Mouse (Mus musculus) cortical plate, adult 2 months (tissue): Measurements from ENCODE around the gene Ist1. TPM values are rescaled to one million over a fixed set of nuclear protein-coding genes. Genes with fewer than 3 reads are reported as not detected.

Experiments
- H3K27ac ChIP-seq: fragments of 200-500 bp; 2 replicates; pipeline ENCODE4 v1.5.1; 2012; ENCODE audit warnings: low read length, control low read depth, inconsistent platforms; ENCODE audit not compliant: insufficient read depth
- H3K4me1 ChIP-seq: fragments of 200-500 bp; 2 replicates; pipeline ENCODE4 v1.6.1; 2011; ENCODE audit warnings: low read length; ENCODE audit not compliant: control insufficient read depth, insufficient read depth
- H3K4me3 ChIP-seq: fragments of 200-500 bp; 2 replicates; pipeline ENCODE4 v1.5.1; 2011; ENCODE audit warnings: mild to moderate bottlenecking, low read length, control low read depth; ENCODE audit not compliant: insufficient read depth
- CTCF ChIP-seq: fragments of 200-500 bp; IDR thresholded peaks from 2 replicates; pipeline ENCODE4 v1.5.1; 2011; ENCODE audit warnings: mild to moderate bottlenecking, control low read depth, low read length; ENCODE audit not compliant: insufficient read depth; ENCODE audit errors: extremely low read depth
- POLR2A ChIP-seq: fragments of 200-500 bp; IDR thresholded peaks from 2 replicates; pipeline ENCODE4 v1.6.1; 2011; ENCODE audit warnings: mild to moderate bottlenecking, low read length, control low read depth; ENCODE audit not compliant: insufficient read depth; ENCODE audit errors: extremely low read depth
- polyA plus RNA-seq: library from polyadenylated mRNA; depleted of rRNA; stranded (reverse); fragments of >200 nt; gene quantifications from 2 replicates; pipeline ENCODE4 v1.2.3, GENCODE M21; 2012; rRNA removed

Ist1 gene
- polyA plus RNA-seq, 1 experiment = 88.9 TPM

DNA sequence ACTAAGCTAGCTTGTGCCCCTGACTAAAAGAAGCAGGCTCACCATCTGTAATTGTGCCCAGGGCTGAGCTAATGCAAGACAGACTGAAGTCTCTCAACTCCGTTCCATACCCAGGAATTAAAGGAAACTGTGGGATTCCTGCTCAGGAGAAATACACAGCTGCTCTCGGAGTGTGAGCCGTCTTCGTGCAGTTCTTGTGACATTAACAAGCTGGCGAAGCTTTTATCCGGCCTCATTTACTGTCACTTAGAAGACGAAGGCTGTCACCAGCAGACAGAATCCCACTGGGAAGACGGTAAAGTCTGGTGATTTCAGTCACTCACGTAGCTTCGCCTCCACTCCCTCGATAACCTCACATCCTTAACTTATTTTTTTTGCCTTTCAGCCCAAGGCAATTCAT, 45.7 kb downstream of the Ist1 start:
- Histone ChIP-seq H3K4me3 (no peak overlapping the region), H3K4me1 (no peaks in the 10 kb centered on the region), H3K27ac (no peak overlapping the region)
- TF ChIP-seq POLR2A (no peak), CTCF (no peak)

GRCm38 (mm10) chr8:109641236-109641635, 51.8 kb downstream of the Ist1 start:
- TF ChIP-seq POLR2A (no peak), CTCF (no peak)
- Histone ChIP-seq H3K4me1 (no peaks in the 10 kb centered on the region), H3K4me3 (no peak overlapping the region), H3K27ac (no peak overlapping the region)

- TF ChIP-seq CTCF (no peak), POLR2A (no peak)
- Histone ChIP-seq H3K4me3 (no peak overlapping the region), H3K27ac (no peak overlapping the region), H3K4me1 (no peaks in the 10 kb centered on the region)
These were observed 52.6 kb downstream of the Ist1 start for GRCm38 (mm10) chr8:109640410-109640809.

DNA sequence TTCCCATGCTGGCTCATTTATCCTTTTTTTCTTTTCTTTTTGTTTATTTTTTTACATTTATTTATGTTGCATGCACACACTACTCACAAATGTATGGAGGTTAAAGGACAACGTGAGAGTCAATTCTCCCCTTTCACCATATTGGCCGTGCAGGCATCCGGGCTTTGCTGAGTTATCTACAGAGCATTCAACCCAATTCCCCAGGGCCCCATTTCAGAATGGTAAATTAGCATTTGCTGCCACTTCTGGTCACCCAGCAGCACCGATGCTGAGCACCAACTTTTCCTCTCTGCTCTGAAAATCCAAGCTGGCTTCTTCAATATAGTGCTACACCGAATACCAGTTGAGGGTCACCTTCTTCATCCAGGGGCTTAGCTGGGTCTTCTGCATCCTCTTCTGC, 54.2 kb downstream of the Ist1 start:
- Histone ChIP-seq H3K4me3 (no peak overlapping the region), H3K27ac (no peak overlapping the region), H3K4me1 (no peaks in the 10 kb centered on the region)
- TF ChIP-seq POLR2A = no peak
- TF ChIP-seq CTCF = no peak

GRCm38 (mm10) chr8:109635146-109635545, 57.9 kb downstream of the Ist1 start:
- no peak overlapping the region for H3K4me3 ChIP-seq
- TF ChIP-seq CTCF (no peak), POLR2A (no peak)
- H3K4me1 ChIP-seq = no peaks in the 10 kb centered on the region
- H3K27ac ChIP-seq = no peak overlapping the region

- Histone ChIP-seq H3K27ac (no peak overlapping the region), H3K4me3 (no peak overlapping the region), H3K4me1 (peaks cover 3% of the 10 kb centered on the region; the same call in 1 of the 2 replicates)
- TF ChIP-seq CTCF = no peak
- no peak for TF ChIP-seq POLR2A
These were observed 60.6 kb downstream of the Ist1 start for GRCm38 (mm10) chr8:109632498-109632897.

DNA sequence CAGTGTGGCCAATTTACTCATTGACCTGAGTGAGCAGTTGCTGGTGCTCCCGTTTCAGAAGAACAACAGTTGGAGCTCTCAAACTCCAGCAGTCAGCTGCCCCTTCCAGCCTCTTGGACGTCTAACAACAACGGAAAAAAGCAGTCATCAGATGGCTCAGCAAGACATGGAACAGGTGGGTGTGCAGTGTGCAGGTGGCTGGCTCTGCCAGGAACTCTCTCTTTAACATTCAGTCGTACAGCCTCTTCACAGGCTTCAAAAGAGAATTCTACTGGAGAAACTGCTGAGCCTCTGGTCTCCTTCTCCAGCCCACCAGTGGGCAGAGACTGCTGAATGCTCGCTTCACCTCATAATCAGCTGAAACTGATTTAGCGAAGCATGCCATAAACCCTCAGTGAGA, 64.4 kb downstream of the Ist1 start:
- H3K27ac ChIP-seq = 0 out of 2 replicates have a peak overlapping the region, but pooled peaks have one; percentile 12
- peaks cover 3% of the 10 kb centered on the region; the same call in 1 of the 2 replicates for H3K4me1 ChIP-seq
- TF ChIP-seq POLR2A = no peak
- no peak for TF ChIP-seq CTCF
- H3K4me3 ChIP-seq = no peak overlapping the region

Other genes starting within 250 kb of the Ist1 start
- 0.13 and 0.26 TPM in 2 replicates for gene Pmfbp1, start 199.2 kb downstream of the Ist1 start, polyA plus RNA-seq
- gene Dhx38, start 127.4 kb downstream of the Ist1 start, polyA plus RNA-seq = 17.4 TPM in 2 replicates
- 12.1 TPM in 2 replicates for gene Txnl4b, start 127.4 kb downstream of the Ist1 start, polyA plus RNA-seq
- gene Hp, start 114.1 kb downstream of the Ist1 start, polyA plus RNA-seq = 0.23 and 0.31 TPM in 2 replicates
- gene Dhodh, start 84.6 kb downstream of the Ist1 start, polyA plus RNA-seq = 25.2 and 27.7 TPM in 2 replicates
- gene Pkd1l3, start 78.7 kb downstream of the Ist1 start, polyA plus RNA-seq = 0.79 TPM in 2 replicates
- 47.6 and 56.1 TPM in 2 replicates for gene Zfp821, start 12.3 kb upstream of the Ist1 start, polyA plus RNA-seq
- 14.2 and 14.4 TPM in 2 replicates for gene Atxn1l, start 44.5 kb upstream of the Ist1 start, polyA plus RNA-seq
- gene Ap1g1, start 85.3 kb upstream of the Ist1 start, polyA plus RNA-seq = 68.4 and 68.9 TPM in 2 replicates
- 23.5 and 24.8 TPM in 2 replicates for gene Phlpp2, start 175.3 kb upstream of the Ist1 start, polyA plus RNA-seq